Mouse (Mus musculus) adrenal gland, postnatal 0 days (tissue): ENCODE measurements around the gene Capn11. TPM values are rescaled to one million over a fixed set of nuclear protein-coding genes. Genes with fewer than 3 reads are reported as not detected.

Experiments used
- polyA plus RNA-seq: library from polyadenylated mRNA; unstranded; fragments of >200 nt; fragmentation: Nextera tagmentation; extraction: Ambion mirVana; gene quantifications from 2 replicates; pipeline ENCODE4 v1.2.1, GENCODE M21; 2015

The Capn11 gene
- 0.10 and 0.76 TPM in 2 replicates for polyA plus RNA-seq

DNA sequence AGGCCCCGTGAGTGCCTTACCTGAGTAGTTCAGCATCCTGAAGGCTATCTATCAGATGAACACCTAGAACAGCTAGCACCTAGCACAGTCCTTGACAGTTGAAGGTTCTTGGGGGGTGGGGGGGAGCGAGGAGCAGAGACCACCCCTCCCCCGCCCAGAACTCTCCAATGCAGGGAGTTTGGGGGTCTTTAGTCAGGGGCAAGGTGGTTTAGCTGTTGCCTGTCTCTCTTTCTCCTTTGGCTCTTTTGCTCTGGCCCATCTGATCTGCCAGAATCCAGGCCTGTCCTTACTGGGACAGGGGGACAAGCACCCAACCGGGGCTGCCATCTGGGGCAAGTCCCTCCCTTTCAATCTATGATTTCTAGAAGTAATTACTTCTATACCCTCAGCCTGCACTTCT is at the start of gene Capn11:
Gene Capn11, minus strand, starts transcription at position 101 of the 400 bp plus-strand sequence.

DNA sequence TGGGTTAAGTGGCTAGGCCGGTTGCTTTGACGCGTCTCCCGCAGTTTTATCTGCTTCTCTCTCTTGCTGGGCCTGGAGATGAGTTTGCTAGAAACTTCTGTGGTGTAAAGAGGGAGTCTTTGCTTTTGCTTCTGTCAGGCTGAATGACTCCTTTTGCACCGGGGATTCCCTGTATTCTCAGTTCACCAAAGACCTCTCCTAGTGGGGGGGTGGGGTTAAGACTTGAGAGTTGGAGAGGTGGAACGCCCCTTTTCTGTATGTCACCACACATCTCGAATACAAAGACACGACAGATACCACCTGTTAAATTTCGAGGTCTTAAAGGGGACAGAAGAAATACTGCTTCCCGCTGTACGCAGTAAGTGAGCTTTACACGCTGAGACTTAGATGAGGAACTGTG is 27.6 kb upstream of the Capn11 start, which contains the start of gene Tmem63b:
Gene Tmem63b, minus strand, starts transcription at position 190 of the 400 bp plus-strand sequence.

DNA sequence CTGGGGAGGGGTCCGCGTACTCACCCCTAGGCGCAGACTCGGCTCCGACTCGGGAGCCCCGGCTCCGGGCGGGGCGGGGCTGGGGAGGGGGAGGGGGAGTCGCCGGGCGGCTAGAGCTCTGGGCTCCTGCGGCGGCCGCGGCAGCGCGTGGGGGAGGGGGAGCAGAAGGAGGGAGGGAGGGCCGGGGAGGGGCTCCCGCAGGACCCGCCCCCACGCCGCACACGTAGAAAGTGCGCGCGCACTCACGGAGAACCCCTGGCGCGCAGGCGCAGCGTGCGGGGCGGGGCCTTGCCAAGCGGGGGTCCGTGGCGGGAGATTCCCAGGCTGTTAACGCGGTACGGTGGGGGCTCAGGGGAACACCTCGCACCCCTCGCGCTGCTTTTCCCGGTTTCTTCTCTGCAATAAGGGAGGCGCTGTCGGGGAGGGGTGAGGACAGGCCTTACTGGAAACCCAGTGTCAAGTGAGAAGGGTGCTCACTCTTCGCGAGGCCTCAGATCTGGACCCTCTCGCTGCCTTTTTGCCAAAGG is 27.0 kb upstream of the Capn11 start, which contains the start of gene Mrpl14:
Gene Mrpl14, plus strand, starts transcription at position 230 of the 527 bp plus-strand sequence.

DNA sequence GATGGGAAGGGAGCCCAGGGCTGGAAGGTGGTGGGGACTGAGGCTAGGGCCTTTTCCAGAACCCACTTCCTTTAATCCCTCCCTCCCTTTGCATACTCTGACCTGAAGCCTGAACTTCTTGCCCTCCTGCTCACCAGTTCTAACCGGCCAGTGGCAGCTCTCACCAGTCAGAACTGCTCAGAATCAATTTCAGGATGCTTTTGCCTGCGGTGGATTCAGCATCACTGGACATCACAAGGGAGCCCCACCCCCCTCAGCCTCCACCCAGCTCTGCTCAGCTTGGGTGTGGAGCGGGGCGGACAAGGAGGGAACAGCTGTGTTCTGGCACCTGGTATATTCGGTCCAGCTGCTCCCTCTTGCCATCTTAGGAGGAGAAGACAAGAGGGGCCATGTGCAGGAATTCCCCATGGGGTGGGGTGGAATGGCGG is 57.2 kb downstream of the Capn11 start, which contains the start of gene Mymx:
Gene Mymx, minus strand, starts transcription at position 226 of the 428 bp plus-strand sequence.

DNA sequence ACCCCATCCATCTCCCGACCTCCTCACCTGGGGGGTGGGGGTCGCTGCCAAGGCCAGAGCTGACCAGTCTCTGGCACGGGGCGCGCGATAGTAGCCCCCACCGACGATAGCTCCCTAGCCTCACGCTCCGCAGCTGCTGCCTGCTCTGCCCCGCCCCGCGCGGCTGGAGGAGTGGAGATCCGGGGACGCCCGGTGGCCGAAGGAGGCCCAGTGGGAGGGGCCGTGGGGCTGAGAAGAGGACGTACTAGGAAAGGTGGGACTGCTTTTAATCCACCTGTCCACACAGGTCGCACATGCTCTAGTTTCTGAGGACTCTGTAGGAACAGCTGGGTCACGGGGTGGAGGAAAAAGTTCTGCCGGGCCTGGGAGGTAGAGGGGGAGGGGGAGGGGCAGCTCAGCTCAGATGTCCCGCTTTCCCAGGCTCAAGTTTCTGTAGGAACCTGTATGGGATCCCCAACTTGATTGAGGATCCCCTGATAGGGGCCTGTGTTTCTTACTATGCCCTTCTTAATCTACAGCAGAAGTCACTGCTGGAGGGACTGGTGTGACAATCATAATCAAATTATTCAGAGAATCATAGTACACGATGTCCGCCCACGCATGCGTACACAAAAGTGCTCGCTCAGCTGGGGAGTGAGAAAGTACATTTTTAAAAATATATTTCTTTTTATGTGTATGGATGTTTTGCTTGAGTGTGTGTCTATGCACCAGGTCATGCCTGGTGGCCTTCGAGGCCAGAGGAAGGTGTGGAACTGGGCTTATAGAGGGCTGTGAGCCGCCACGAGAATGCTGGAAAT is 59.5 kb downstream of the Capn11 start, which contains the start of gene Slc29a1:
Gene Slc29a1, minus strand, starts transcription at position 161 of the 797 bp plus-strand sequence.

Other genes with a start within 250 kb of the Capn11 start
- 24.7 and 31.6 TPM in 2 replicates for gene Cdc5l, start 225.6 kb downstream of the Capn11 start, polyA plus RNA-seq
- 0.39 and 2.3 TPM in 2 replicates for gene Spats1, start 183.9 kb downstream of the Capn11 start, polyA plus RNA-seq
- gene Aars2, start 152.5 kb downstream of the Capn11 start, polyA plus RNA-seq, result 5.1 and 8.6 TPM in 2 replicates
- gene Tcte1, start 135.9 kb downstream of the Capn11 start, polyA plus RNA-seq, result 0.06 and 0.47 TPM in 2 replicates
- 1.2 and 5.1 TPM in 2 replicates for gene Tmem151b, start 109.6 kb downstream of the Capn11 start, polyA plus RNA-seq
- 3.6 and 4.3 TPM in 2 replicates for gene Nfkbie, start 103.6 kb downstream of the Capn11 start, polyA plus RNA-seq
- gene Slc35b2, start 95.5 kb downstream of the Capn11 start, polyA plus RNA-seq, result 143 and 167 TPM in 2 replicates
- 726 and 876 TPM in 2 replicates for gene Hsp90ab1, start 86.1 kb downstream of the Capn11 start, polyA plus RNA-seq
- gene Slc29a1, start 59.7 kb downstream of the Capn11 start, polyA plus RNA-seq, result 94.3 and 154 TPM in 2 replicates
- 0.17 and 0.74 TPM in 2 replicates for gene Mymx, start 57.2 kb downstream of the Capn11 start, polyA plus RNA-seq
- 265 and 310 TPM in 2 replicates for gene Mrpl14, start 27.0 kb upstream of the Capn11 start, polyA plus RNA-seq
- 26.0 and 27.7 TPM in 2 replicates for gene Tmem63b, start 27.6 kb upstream of the Capn11 start, polyA plus RNA-seq
- gene 1600014C23Rik, start 74.5 kb upstream of the Capn11 start, polyA plus RNA-seq, result not detected in 2 replicates